Mouse (Mus musculus) urinary bladder, adult 18-20 months (tissue): ENCODE measurements around the gene Rnf183.

ENCODE experiments used
- DNase-seq, 2 experiments: peaks; one replicate each; pipeline ENCODE4 v3.0.0; 2022; ENCODE audit warnings: low spot score in 2 of 2, mixed read lengths in 2 of 2

The Rnf183 gene

DNA sequence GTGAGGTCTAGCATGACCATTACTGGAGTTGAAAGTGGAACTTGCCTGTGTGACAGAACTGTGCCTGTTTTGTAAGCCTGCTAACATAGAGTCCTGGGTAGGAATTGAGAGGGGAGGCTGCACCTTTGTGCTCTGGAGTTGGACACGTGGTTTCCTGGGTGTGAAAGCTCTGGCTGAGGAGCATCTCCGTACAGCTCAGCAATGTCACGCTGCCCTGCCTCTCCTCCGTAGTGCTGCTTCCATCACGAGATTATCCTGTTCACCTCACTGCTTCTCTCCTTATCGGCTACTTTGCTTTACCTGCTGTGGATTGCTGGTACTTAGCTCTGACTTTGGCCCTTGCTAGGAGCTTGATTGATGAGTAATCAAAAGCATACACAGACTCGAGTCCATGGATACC lies 51.3 kb downstream of the Rnf183 start:
- DNase-seq: no peak

DNA sequence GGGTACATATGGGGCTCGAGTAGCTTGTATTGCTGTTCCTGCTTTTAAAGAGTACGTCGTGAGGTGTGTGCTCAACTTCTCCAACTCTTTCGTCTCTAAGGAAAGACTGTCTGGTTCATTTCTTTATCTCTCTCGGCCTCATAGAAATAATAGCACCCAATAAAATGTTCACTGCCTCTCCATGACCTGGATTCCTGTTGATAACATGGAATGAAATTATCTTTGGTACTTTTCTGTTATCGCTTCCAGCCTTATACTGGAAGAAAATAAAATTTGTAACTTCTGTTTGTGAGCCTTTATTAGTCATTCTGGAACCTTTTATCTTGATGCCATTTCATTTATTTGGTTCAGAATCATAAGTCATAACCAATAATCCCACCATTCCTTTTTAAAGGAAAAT lies 51.8 kb downstream of the Rnf183 start:
- no peak for DNase-seq

DNA sequence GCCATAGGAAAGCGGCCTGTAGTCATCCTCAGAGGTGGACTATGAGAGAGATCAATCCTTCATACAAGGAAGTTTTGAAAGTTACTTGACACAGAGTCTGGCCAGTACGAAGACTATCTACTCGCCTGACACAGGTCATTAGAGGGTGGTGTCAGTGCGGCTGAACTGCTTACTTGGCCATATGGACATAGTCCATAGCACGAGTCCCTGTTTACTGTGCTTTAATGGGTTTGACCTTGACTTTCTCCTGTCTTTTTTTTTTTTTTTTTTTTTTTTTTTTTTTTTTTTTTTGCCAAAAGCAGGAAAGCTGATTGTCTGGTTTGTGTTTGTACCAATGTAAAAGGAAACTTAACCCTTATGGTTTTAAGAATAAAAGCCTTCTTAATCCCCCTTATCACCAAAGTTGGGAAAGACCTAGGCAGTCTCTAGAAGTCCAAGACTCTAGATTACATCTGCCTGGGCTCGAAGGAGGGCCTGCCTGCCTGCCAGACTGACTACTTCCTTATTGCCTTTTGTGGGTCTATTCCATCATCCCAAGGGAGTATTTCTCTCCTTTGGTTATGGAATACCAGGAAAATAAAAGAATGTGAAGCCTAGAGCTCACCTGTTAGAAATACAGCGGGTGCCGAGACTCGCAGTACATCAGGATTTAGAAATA lies 55.2 kb downstream of the Rnf183 start:
- DNase-seq: no peak
